Mouse (Mus musculus): Measurements from ENCODE around the gene App. TPM values are rescaled to one million over a fixed set of nuclear protein-coding genes. Genes with fewer than 3 reads are reported as not detected.

Gene App
- total and polyA plus RNA-seq, 2 experiments: 28.9 to 29.9 TPM

GRCm38 (mm10) chr16:85133468-85133881 lies 40.1 kb downstream of the App start:
- Histone ChIP-seq H3K27me3 (ENCODE audit: control insufficient read depth, insufficient read depth, low read length) (no peaks in the 10 kb centered on the region), H3K79me2 (ENCODE audit: control insufficient read depth, insufficient read depth, low read length) (0 out of 2 replicates have a peak, but pooled peaks cover 4% of the 10 kb centered on the region), H3K4me1 (ENCODE audit: control insufficient read depth, insufficient read depth, low read length) (peaks cover 4% of the 10 kb centered on the region; the same call in 1 of the 2 replicates), H3K36me3 (ENCODE audit: control insufficient read depth, insufficient read depth, low read length) (no peaks in the 10 kb centered on the region), H3K27ac (replicated peaks; ENCODE audit: insufficient read depth, low read depth, low read length) (peak overlapping the region; percentile 44), H3K4me3 (ENCODE audit: insufficient read depth, low read depth, low read length) (peak overlapping the region; percentile 12; the same call in 1 of the 2 replicates), H3K9ac (ENCODE audit: low read depth, low read length) (no peak overlapping the region)
- TF ChIP-seq POLR2A (IDR thresholded peaks at IDR 0.05; ENCODE audit: extremely low read depth, insufficient read depth, low read length) (no peak), CTCF (IDR thresholded peaks at IDR 0.05; ENCODE audit: low read depth, low read length) (no peak)
- DNase-seq (ENCODE audit: extremely low read depth, low read depth, low spot score): peak; percentile 51
- 28% methylated on average over 5 of the region's 5 CpGs for WGBS

GRCm38 (mm10) chr16:85133057-85133456 lies 40.5 kb downstream of the App start:
- Histone ChIP-seq H3K79me2 (ENCODE audit: control insufficient read depth, insufficient read depth, low read length) (0 out of 2 replicates have a peak, but pooled peaks cover 4% of the 10 kb centered on the region), H3K9ac (ENCODE audit: low read depth, low read length) (no peak overlapping the region), H3K36me3 (ENCODE audit: control insufficient read depth, insufficient read depth, low read length) (no peaks in the 10 kb centered on the region), H3K27me3 (ENCODE audit: control insufficient read depth, insufficient read depth, low read length) (no peaks in the 10 kb centered on the region), H3K4me1 (ENCODE audit: control insufficient read depth, insufficient read depth, low read length) (peaks cover 4% of the 10 kb centered on the region; the same call in 1 of the 2 replicates), H3K4me3 (ENCODE audit: insufficient read depth, low read depth, low read length) (no peak overlapping the region), H3K27ac (replicated peaks; ENCODE audit: insufficient read depth, low read depth, low read length) (peak overlapping the region; percentile 44)
- TF ChIP-seq POLR2A (IDR thresholded peaks at IDR 0.05; ENCODE audit: extremely low read depth, insufficient read depth, low read length) (no peak), CTCF (IDR thresholded peaks at IDR 0.05; ENCODE audit: low read depth, low read length) (no peak)
- peak; percentile 49 for DNase-seq (ENCODE audit: extremely low read depth, low read depth, low spot score)
- WGBS: 38% methylated on average over 8 of the region's 8 CpGs

GRCm38 (mm10) chr16:85132182-85132581 lies 41.4 kb downstream of the App start:
- Histone ChIP-seq H3K27me3 (ENCODE audit: control insufficient read depth, insufficient read depth, low read length) (no peaks in the 10 kb centered on the region), H3K9ac (ENCODE audit: low read depth, low read length) (no peak overlapping the region), H3K27ac (replicated peaks; ENCODE audit: insufficient read depth, low read depth, low read length) (no peak overlapping the region), H3K4me3 (ENCODE audit: insufficient read depth, low read depth, low read length) (no peak overlapping the region), H3K79me2 (ENCODE audit: control insufficient read depth, insufficient read depth, low read length) (peaks cover 4% of the 10 kb centered on the region; the same call in 1 of the 2 replicates), H3K4me1 (ENCODE audit: control insufficient read depth, insufficient read depth, low read length) (peaks cover 4% of the 10 kb centered on the region; the same call in 1 of the 2 replicates), H3K36me3 (ENCODE audit: control insufficient read depth, insufficient read depth, low read length) (no peaks in the 10 kb centered on the region)
- no peak for TF ChIP-seq POLR2A (IDR thresholded peaks at IDR 0.05; ENCODE audit: extremely low read depth, insufficient read depth, low read length)
- DNase-seq (ENCODE audit: extremely low read depth, low read depth, low spot score): no peak
- WGBS: 66% methylated on average over 5 of the region's 5 CpGs

GRCm38 (mm10) chr16:85130861-85131556 lies 42.6 kb downstream of the App start:
- Histone ChIP-seq H3K4me1 (ENCODE audit: control insufficient read depth, insufficient read depth, low read length) (peaks cover 4% of the 10 kb centered on the region; the same call in 1 of the 2 replicates), H3K27ac (replicated peaks; ENCODE audit: insufficient read depth, low read depth, low read length) (no peak overlapping the region), H3K27me3 (ENCODE audit: control insufficient read depth, insufficient read depth, low read length) (no peaks in the 10 kb centered on the region), H3K9ac (ENCODE audit: low read depth, low read length) (no peak overlapping the region), H3K36me3 (ENCODE audit: control insufficient read depth, insufficient read depth, low read length) (no peaks in the 10 kb centered on the region), H3K79me2 (ENCODE audit: control insufficient read depth, insufficient read depth, low read length) (peaks cover 4% of the 10 kb centered on the region; the same call in 1 of the 2 replicates), H3K4me3 (ENCODE audit: insufficient read depth, low read depth, low read length) (no peak overlapping the region)
- DNase-seq (ENCODE audit: extremely low read depth, low read depth, low spot score): no peak
- 89% methylated on average over 7 of the region's 7 CpGs for WGBS
- TF ChIP-seq POLR2A (IDR thresholded peaks at IDR 0.05; ENCODE audit: extremely low read depth, insufficient read depth, low read length) (no peak), CTCF (IDR thresholded peaks at IDR 0.05; ENCODE audit: low read depth, low read length) (no peak)

- 64% methylated on average over 13 of the region's 13 CpGs for WGBS
- no peak overlapping the region; the same call in 1 of the 2 replicates for H3K27ac ChIP-seq (replicated peaks; ENCODE audit: insufficient read depth, low read depth, low read length)
- TF ChIP-seq POLR2A (IDR thresholded peaks at IDR 0.05; ENCODE audit: extremely low read depth, insufficient read depth, low read length) (no peak), CTCF (IDR thresholded peaks at IDR 0.05; ENCODE audit: low read depth, low read length) (no peak)
Observed at GRCm38 (mm10) chr16:85128693-85129657, 44.6 kb downstream of the App start.

More at GRCm38 (mm10) chr16:85128693-85129657, 44.6 kb downstream of the App start:
- no peak for DNase-seq (ENCODE audit: extremely low read depth, low read depth, low spot score)
- no peak overlapping the region for H3K4me3 ChIP-seq (ENCODE audit: insufficient read depth, low read depth, low read length)
- H3K79me2 ChIP-seq (ENCODE audit: control insufficient read depth, insufficient read depth, low read length): peaks cover 4% of the 10 kb centered on the region; the same call in 1 of the 2 replicates
- peaks cover 2% of the 10 kb centered on the region; the same call in 1 of the 2 replicates for H3K4me1 ChIP-seq (ENCODE audit: control insufficient read depth, insufficient read depth, low read length)
- no peaks in the 10 kb centered on the region for H3K36me3 ChIP-seq (ENCODE audit: control insufficient read depth, insufficient read depth, low read length)
- no peak overlapping the region for H3K9ac ChIP-seq (ENCODE audit: low read depth, low read length)
- no peaks in the 10 kb centered on the region for H3K27me3 ChIP-seq (ENCODE audit: control insufficient read depth, insufficient read depth, low read length)

All from liver, adult 2 months (tissue).